Mouse (Mus musculus): ENCODE data around the gene Ankrd26. TPM values are rescaled to one million over a fixed set of nuclear protein-coding genes. Genes with fewer than 3 reads are reported as not detected.

The Ankrd26 gene
- 14.9 and 16.2 TPM in 2 replicates for polyA plus RNA-seq (2014; fragmentation: Nextera tagmentation; extraction: Ambion mirVana)

GRCm38 (mm10) chr6:118561745-118562609, at the start of gene Ankrd26:
Gene Ankrd26, minus strand, starts transcription at chr6:118562226.
- H3K27ac ChIP-seq (ENCODE audit: low read depth, low read length), result peak within 1 kb of the TSS; percentile 76
- H3K27me3 ChIP-seq (replicated peaks; ENCODE audit: control insufficient read depth, insufficient read depth, low read length), result no peaks in the 10 kb centered on the region
- peak within 1 kb of the TSS; percentile 79 for H3K4me3 ChIP-seq (ENCODE audit: low read depth, low read length)
- H3K9ac ChIP-seq (ENCODE audit: low read depth, low read length), result peak within 1 kb of the TSS; percentile 86
- H3K9me3 ChIP-seq (ENCODE audit: control insufficient read depth, low read length), result no peaks in the 10 kb centered on the region
- peaks cover 4% of the 10 kb centered on the region; the same call in 1 of the 2 replicates for H3K36me3 ChIP-seq (ENCODE audit: control insufficient read depth, insufficient read depth, low read length)
- peaks cover 8% of the 10 kb centered on the region; the same call in 1 of the 2 replicates for H3K4me1 ChIP-seq (replicated peaks; ENCODE audit: control insufficient read depth, insufficient read depth, low read length)
- peak within 1 kb of the TSS; percentile 90 for H3K4me2 ChIP-seq
- peak; percentile 97 for ATAC-seq (replicated peaks; ENCODE audit: low FRiP score)
- DNase-seq (ENCODE audit: low spot score), result peak; percentile 92
- WGBS, result 5% methylated on average over 54 of the region's 54 CpGs

- H3K36me3 ChIP-seq (ENCODE audit: control insufficient read depth, insufficient read depth, low read length), result no peaks in the 10 kb centered on the region
- WGBS, result 87% methylated on average over 6 of the region's 6 CpGs
- H3K27ac ChIP-seq (ENCODE audit: low read depth, low read length), result no peak overlapping the region
- no peak for DNase-seq (ENCODE audit: low spot score)
- H3K9me3 ChIP-seq (ENCODE audit: control insufficient read depth, low read length), result no peaks in the 10 kb centered on the region
- no peak overlapping the region for H3K4me3 ChIP-seq (ENCODE audit: low read depth, low read length)
- no peak overlapping the region for H3K9ac ChIP-seq (ENCODE audit: low read depth, low read length)
- no peaks in the 10 kb centered on the region for H3K4me1 ChIP-seq (replicated peaks; ENCODE audit: control insufficient read depth, insufficient read depth, low read length)
- no peak for ATAC-seq (replicated peaks; ENCODE audit: low FRiP score)
- no peak overlapping the region for H3K4me2 ChIP-seq
- no peaks in the 10 kb centered on the region for H3K27me3 ChIP-seq (replicated peaks; ENCODE audit: control insufficient read depth, insufficient read depth, low read length)
Measured at GRCm38 (mm10) chr6:118608906-118609305, 46.9 kb upstream of the Ankrd26 start.

- Histone ChIP-seq H3K27me3 (replicated peaks; ENCODE audit: control insufficient read depth, insufficient read depth, low read length) (no peaks in the 10 kb centered on the region), H3K36me3 (ENCODE audit: control insufficient read depth, insufficient read depth, low read length) (no peaks in the 10 kb centered on the region), H3K9me3 (ENCODE audit: control insufficient read depth, low read length) (no peaks in the 10 kb centered on the region), H3K4me1 (replicated peaks; ENCODE audit: control insufficient read depth, insufficient read depth, low read length) (no peaks in the 10 kb centered on the region), H3K4me3 (ENCODE audit: low read depth, low read length) (no peak overlapping the region), H3K4me2 (no peak overlapping the region), H3K9ac (ENCODE audit: low read depth, low read length) (no peak overlapping the region), H3K27ac (ENCODE audit: low read depth, low read length) (no peak overlapping the region)
- DNase-seq (ENCODE audit: low spot score) (no peak), ATAC-seq (replicated peaks; ENCODE audit: low FRiP score) (no peak)
- WGBS, result 59% methylated on average over 7 of the region's 7 CpGs
Measured at GRCm38 (mm10) chr6:118605974-118606373, 43.9 kb upstream of the Ankrd26 start.

- no peaks in the 10 kb centered on the region for H3K9me3 ChIP-seq (ENCODE audit: control insufficient read depth, low read length)
- H3K9ac ChIP-seq (ENCODE audit: low read depth, low read length), result no peak overlapping the region
- H3K4me3 ChIP-seq (ENCODE audit: low read depth, low read length), result no peak overlapping the region
- H3K4me1 ChIP-seq (replicated peaks; ENCODE audit: control insufficient read depth, insufficient read depth, low read length), result no peaks in the 10 kb centered on the region
- no peak overlapping the region for H3K4me2 ChIP-seq
- 85% methylated on average over 7 of the region's 7 CpGs for WGBS
- H3K27me3 ChIP-seq (replicated peaks; ENCODE audit: control insufficient read depth, insufficient read depth, low read length), result no peaks in the 10 kb centered on the region
- ATAC-seq (replicated peaks; ENCODE audit: low FRiP score), result no peak
- DNase-seq (ENCODE audit: low spot score), result no peak
- H3K36me3 ChIP-seq (ENCODE audit: control insufficient read depth, insufficient read depth, low read length), result no peaks in the 10 kb centered on the region
- H3K27ac ChIP-seq (ENCODE audit: low read depth, low read length), result no peak overlapping the region
Measured at GRCm38 (mm10) chr6:118603825-118604224, 41.8 kb upstream of the Ankrd26 start.

- peaks cover 26% of the 10 kb centered on the region for H3K27me3 ChIP-seq (replicated peaks; ENCODE audit: control insufficient read depth, insufficient read depth, low read length)
- H3K9me3 ChIP-seq (ENCODE audit: control insufficient read depth, low read length), result no peaks in the 10 kb centered on the region
- WGBS, result 70% methylated on average over 9 of the region's 9 CpGs
- ATAC-seq (replicated peaks; ENCODE audit: low FRiP score) (no peak), DNase-seq (ENCODE audit: low spot score) (peak; percentile 25)
- H3K27ac ChIP-seq (ENCODE audit: low read depth, low read length), result no peak overlapping the region
- no peak overlapping the region for H3K4me3 ChIP-seq (ENCODE audit: low read depth, low read length)
- H3K4me1 ChIP-seq (replicated peaks; ENCODE audit: control insufficient read depth, insufficient read depth, low read length), result peaks cover 6% of the 10 kb centered on the region; the same call in 1 of the 2 replicates
- no peak overlapping the region for H3K4me2 ChIP-seq
- no peaks in the 10 kb centered on the region for H3K36me3 ChIP-seq (ENCODE audit: control insufficient read depth, insufficient read depth, low read length)
- H3K9ac ChIP-seq (ENCODE audit: low read depth, low read length), result no peak overlapping the region
Measured at GRCm38 (mm10) chr6:118595681-118596055, 33.6 kb upstream of the Ankrd26 start.

- H3K36me3 ChIP-seq (ENCODE audit: control insufficient read depth, insufficient read depth, low read length), result no peaks in the 10 kb centered on the region
- H3K4me3 ChIP-seq (ENCODE audit: low read depth, low read length), result no peak overlapping the region
- peaks cover 6% of the 10 kb centered on the region; the same call in 1 of the 2 replicates for H3K4me1 ChIP-seq (replicated peaks; ENCODE audit: control insufficient read depth, insufficient read depth, low read length)
- H3K27ac ChIP-seq (ENCODE audit: low read depth, low read length), result no peak overlapping the region
- no peaks in the 10 kb centered on the region for H3K9me3 ChIP-seq (ENCODE audit: control insufficient read depth, low read length)
- DNase-seq (ENCODE audit: low spot score) (no peak), ATAC-seq (replicated peaks; ENCODE audit: low FRiP score) (no peak)
- H3K9ac ChIP-seq (ENCODE audit: low read depth, low read length), result no peak overlapping the region
- no peak overlapping the region for H3K4me2 ChIP-seq
- 79% methylated on average over 10 of the region's 10 CpGs for WGBS
- H3K27me3 ChIP-seq (replicated peaks; ENCODE audit: control insufficient read depth, insufficient read depth, low read length), result peaks cover 26% of the 10 kb centered on the region
Measured at GRCm38 (mm10) chr6:118594833-118595680, 33.0 kb upstream of the Ankrd26 start.

- H3K36me3 ChIP-seq (ENCODE audit: control insufficient read depth, insufficient read depth, low read length), result no peaks in the 10 kb centered on the region
- 37% methylated on average over 10 of the region's 10 CpGs for WGBS
- peak overlapping the region; percentile 50 for H3K4me3 ChIP-seq (ENCODE audit: low read depth, low read length)
- DNase-seq (ENCODE audit: low spot score), result no peak
- H3K9ac ChIP-seq (ENCODE audit: low read depth, low read length), result no peak overlapping the region
- no peak for ATAC-seq (replicated peaks; ENCODE audit: low FRiP score)
- peaks cover 6% of the 10 kb centered on the region; the same call in 1 of the 2 replicates for H3K4me1 ChIP-seq (replicated peaks; ENCODE audit: control insufficient read depth, insufficient read depth, low read length)
- H3K9me3 ChIP-seq (ENCODE audit: control insufficient read depth, low read length), result no peaks in the 10 kb centered on the region
- H3K27me3 ChIP-seq (replicated peaks; ENCODE audit: control insufficient read depth, insufficient read depth, low read length), result peaks cover 26% of the 10 kb centered on the region
- peak overlapping the region; percentile 85 for H3K4me2 ChIP-seq
- H3K27ac ChIP-seq (ENCODE audit: low read depth, low read length), result no peak overlapping the region
Measured at GRCm38 (mm10) chr6:118594070-118594469, 32.0 kb upstream of the Ankrd26 start.

- Histone ChIP-seq H3K36me3 (ENCODE audit: control insufficient read depth, insufficient read depth, low read length) (no peaks in the 10 kb centered on the region), H3K4me3 (ENCODE audit: low read depth, low read length) (peak overlapping the region; percentile 50), H3K4me2 (peak overlapping the region; percentile 85), H3K27me3 (replicated peaks; ENCODE audit: control insufficient read depth, insufficient read depth, low read length) (peaks cover 26% of the 10 kb centered on the region), H3K9ac (ENCODE audit: low read depth, low read length) (peak overlapping the region; percentile 37; the same call in 1 of the 2 replicates), H3K9me3 (ENCODE audit: control insufficient read depth, low read length) (no peaks in the 10 kb centered on the region), H3K4me1 (replicated peaks; ENCODE audit: control insufficient read depth, insufficient read depth, low read length) (peaks cover 6% of the 10 kb centered on the region; the same call in 1 of the 2 replicates), H3K27ac (ENCODE audit: low read depth, low read length) (no peak overlapping the region)
- under 1% methylated on average over 34 of the region's 34 CpGs for WGBS
- ATAC-seq (replicated peaks; ENCODE audit: low FRiP score), result peak; percentile 73
- DNase-seq (ENCODE audit: low spot score), result peak; percentile 51
Measured at GRCm38 (mm10) chr6:118593377-118594061, 31.5 kb upstream of the Ankrd26 start.

Data from liver, embryonic 11.5 days (tissue).